Mouse (Mus musculus) G1E (cell line): ENCODE data around the gene Tac2.

Source experiments
- CTCF ChIP-seq: IDR thresholded peaks from 2 replicates; pipeline ENCODE4 v1.5.1; 2012; ENCODE audit warnings: low read depth, low read length, inconsistent platforms, mixed read lengths
- GATA2 ChIP-seq: IDR thresholded peaks from 2 replicates; pipeline ENCODE4 v1.6.1; 2012; ENCODE audit warnings: low read depth, low read length, inconsistent platforms, borderline replicate concordance
- POLR2AphosphoS5 ChIP-seq: IDR thresholded peaks from 2 replicates; pipeline ENCODE4 v1.6.1; 2012; ENCODE audit warnings: low read depth, low read length, inconsistent platforms; ENCODE audit not compliant: insufficient replicate concordance
- TAL1 ChIP-seq: conservative IDR thresholded peaks from 2 replicates; pipeline ENCODE4 v1.6.1; 2012; ENCODE audit warnings: low read depth, low read length, inconsistent platforms, mixed read lengths

DNA sequence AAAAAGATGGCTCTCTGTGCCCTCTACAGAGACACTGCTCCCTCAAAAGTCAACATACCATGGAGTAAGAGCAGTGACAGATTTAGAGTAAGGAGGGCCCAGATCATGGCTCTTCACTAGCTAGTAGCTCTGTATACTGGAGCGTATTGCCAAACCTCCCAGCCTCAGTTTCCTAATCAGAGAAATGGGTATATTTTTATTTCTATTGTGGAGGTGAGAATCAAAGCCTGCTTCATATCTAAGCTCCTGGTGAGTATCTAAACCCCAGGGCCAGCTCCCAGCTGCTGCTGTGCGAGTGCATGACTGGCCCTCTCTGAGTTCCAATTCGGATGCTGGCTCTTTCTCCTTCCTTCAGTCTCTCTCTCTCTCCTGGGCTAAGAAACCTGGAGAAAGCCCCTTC lies at the start of gene Tac2:
- no peak for TF ChIP-seq CTCF
- no peak for TF ChIP-seq POLR2AphosphoS5
- TF ChIP-seq TAL1 = no peak
- no peak for TF ChIP-seq GATA2
